Mouse (Mus musculus) midbrain, embryonic 14.5 days (tissue): ENCODE measurements around the gene Lrpprc. TPM values are rescaled to one million over a fixed set of nuclear protein-coding genes. Genes with fewer than 3 reads are reported as not detected.

Source experiments
- ATAC-seq: fragments of 200-750 bp; cut with Nextera tagmentation; 2 replicates; pipeline ENCODE4 v1.8.0; 2017; ENCODE audit warnings: moderate number of reproducible peaks, moderate library complexity; ENCODE audit not compliant: low FRiP score, low TSS enrichment
- DNase-seq: peaks from one replicate; pipeline ENCODE4 v3.0.0-alpha.2; 2015
- H3K27ac ChIP-seq: fragments of 300-500 bp; sonication (generic); replicated peaks from 2 replicates; pipeline ENCODE4 v1.5.1; 2014; ENCODE audit warnings: mild to moderate bottlenecking, low read depth, low read length, moderate library complexity
- H3K27me3 ChIP-seq: fragments of 300-500 bp; sonication (generic); 2 replicates; pipeline ENCODE4 v1.6.1; 2014; ENCODE audit warnings: low read length, control low read depth, mixed read lengths; ENCODE audit not compliant: control insufficient read depth, insufficient read depth
- H3K36me3 ChIP-seq: fragments of 300-500 bp; sonication (generic); 2 replicates; pipeline ENCODE4 v1.6.1; 2014; ENCODE audit warnings: low read length, control low read depth; ENCODE audit not compliant: control insufficient read depth, insufficient read depth
- H3K4me1 ChIP-seq: fragments of 300-500 bp; sonication (generic); 2 replicates; pipeline ENCODE4 v1.6.1; 2014; ENCODE audit warnings: mild to moderate bottlenecking, antibody characterized with exemption, low read length, control low read depth; ENCODE audit not compliant: control insufficient read depth, insufficient read depth
- H3K4me2 ChIP-seq: fragments of 300-500 bp; sonication (generic); 2 replicates; pipeline ENCODE4 v1.6.1; 2014; ENCODE audit warnings: mild to moderate bottlenecking, low read length, moderate library complexity
- H3K4me3 ChIP-seq: fragments of 300-500 bp; sonication (generic); replicated peaks from 2 replicates; pipeline ENCODE4 v1.5.1; 2014; ENCODE audit warnings: low read depth, low read length
- H3K9ac ChIP-seq: fragments of 300-500 bp; sonication (generic); replicated peaks from 2 replicates; pipeline ENCODE4 v1.6.1; 2014; ENCODE audit warnings: mild to moderate bottlenecking, low read length, moderate library complexity
- H3K9me3 ChIP-seq: fragments of 300-500 bp; sonication (generic); 2 replicates; pipeline ENCODE4 v1.6.1; 2016; ENCODE audit warnings: low read length, control low read depth, mixed read lengths; ENCODE audit not compliant: control insufficient read depth
- WGBS: fragments of 180-500 bp; shearing (Covaris S2); extraction: QIAGEN DNeasy Blood & Tissue Kit; methylation state at CpG from one replicate; pipeline ENCODE4 v1.1.7; 2014; 5-methylcytosine and 5-hydroxymethylcytosine counted together
- polyA plus RNA-seq: library from polyadenylated mRNA; unstranded; fragments of >200 nt; fragmentation: Nextera tagmentation; extraction: Ambion mirVana; gene quantifications from 2 replicates; pipeline ENCODE4 v1.2.1, GENCODE M21; 2014

Lrpprc gene
- polyA plus RNA-seq, 1 experiment from 2014 or later, result 51.4 TPM

DNA sequence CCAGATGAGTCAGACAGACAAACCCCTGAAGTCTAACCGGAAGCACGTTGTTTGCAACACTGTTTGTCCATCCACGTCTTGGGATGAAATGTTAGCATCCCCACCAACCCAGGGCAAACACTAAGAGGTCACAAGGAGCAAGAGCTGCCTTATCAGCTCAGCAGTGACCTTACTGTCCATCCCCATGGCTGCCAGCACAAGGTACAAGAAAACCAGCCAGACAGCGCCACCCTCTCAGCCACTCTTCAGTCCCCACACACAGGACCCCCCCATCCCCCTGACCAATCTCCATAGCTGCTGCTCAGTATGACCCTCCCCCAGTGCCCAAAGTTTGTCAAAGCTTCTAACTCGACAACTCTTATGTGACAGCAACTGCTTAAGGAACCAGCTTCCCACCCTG, 73.2 kb downstream of the Lrpprc start:
- Histone ChIP-seq H3K27me3 (no peaks in the 10 kb centered on the region), H3K9ac (no peak overlapping the region), H3K27ac (no peak overlapping the region), H3K4me3 (no peak overlapping the region), H3K9me3 (no peaks in the 10 kb centered on the region), H3K4me1 (peaks cover 6% of the 10 kb centered on the region), H3K4me2 (no peak overlapping the region), H3K36me3 (peaks cover 17% of the 10 kb centered on the region)
- WGBS, result 85% methylated on average over 5 of the region's 5 CpGs
- DNase-seq, result no peak
- ATAC-seq, result no peak

DNA sequence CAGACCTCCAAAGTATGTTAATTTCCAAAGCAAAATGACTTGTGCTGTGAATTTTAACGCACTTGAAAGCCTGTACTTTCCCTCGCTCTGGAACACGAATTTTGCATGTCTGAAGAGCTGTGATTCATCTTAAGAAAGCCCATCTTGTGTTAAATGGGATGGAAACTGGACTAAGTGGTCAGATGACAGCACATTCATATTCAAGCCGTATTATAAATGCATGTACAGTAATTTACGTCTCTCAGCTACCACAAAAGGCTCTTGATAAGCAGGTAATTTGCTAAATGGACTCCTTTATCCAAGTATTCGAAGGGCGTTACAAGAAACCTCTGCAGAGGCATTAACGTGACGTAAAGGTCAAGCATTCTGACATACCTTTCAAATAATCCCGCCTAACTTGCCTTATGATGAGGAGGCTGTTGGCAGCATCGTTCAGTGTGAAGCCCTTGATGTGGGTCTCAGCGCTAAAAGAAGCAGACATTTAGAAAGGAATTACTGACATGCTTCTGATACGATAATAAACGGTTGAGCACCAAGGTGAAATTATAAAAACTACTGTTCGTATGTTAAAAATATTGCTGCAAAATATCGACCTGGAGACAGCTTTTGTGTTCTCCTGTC, 74.2 kb downstream of the Lrpprc start:
- no peak overlapping the region for H3K9ac ChIP-seq
- no peaks in the 10 kb centered on the region for H3K27me3 ChIP-seq
- no peaks in the 10 kb centered on the region for H3K9me3 ChIP-seq
- no peak overlapping the region for H3K27ac ChIP-seq
- DNase-seq, result peak; percentile 21
- peaks cover 6% of the 10 kb centered on the region for H3K4me1 ChIP-seq
- no peak for ATAC-seq
- H3K4me3 ChIP-seq, result no peak overlapping the region
- H3K4me2 ChIP-seq, result no peak overlapping the region
- peaks cover 13% of the 10 kb centered on the region; the same call in 1 of the 2 replicates for H3K36me3 ChIP-seq
- 50% methylated on average over 16 of the region's 16 CpGs for WGBS

DNA sequence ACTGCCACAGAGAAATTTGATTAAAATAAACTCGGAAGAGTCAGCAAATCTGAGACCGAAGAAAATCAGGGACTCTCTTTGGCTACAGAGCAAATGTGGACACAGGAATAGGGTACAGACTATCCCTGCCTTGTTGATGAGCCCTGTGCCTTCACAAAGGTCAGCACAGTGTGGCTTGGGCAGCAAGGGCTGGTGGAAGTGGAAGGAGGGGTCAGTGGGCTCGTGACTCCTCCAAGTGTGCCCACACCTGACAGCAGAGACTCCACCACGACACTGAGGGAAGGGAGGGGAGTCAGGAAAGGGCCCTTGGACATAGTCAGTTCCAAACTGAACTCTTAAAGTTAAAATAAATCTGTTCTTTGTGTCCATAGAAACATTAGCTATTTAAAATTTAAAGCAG, 75.7 kb downstream of the Lrpprc start:
- WGBS, result 53% methylated on average over 4 of the region's 4 CpGs
- Histone ChIP-seq H3K4me1 (peaks cover 6% of the 10 kb centered on the region), H3K36me3 (peaks cover 13% of the 10 kb centered on the region; the same call in 1 of the 2 replicates), H3K9ac (no peak overlapping the region), H3K4me2 (no peak overlapping the region), H3K9me3 (no peaks in the 10 kb centered on the region), H3K27me3 (no peaks in the 10 kb centered on the region), H3K27ac (no peak overlapping the region), H3K4me3 (no peak overlapping the region)
- ATAC-seq (no peak), DNase-seq (no peak)

DNA sequence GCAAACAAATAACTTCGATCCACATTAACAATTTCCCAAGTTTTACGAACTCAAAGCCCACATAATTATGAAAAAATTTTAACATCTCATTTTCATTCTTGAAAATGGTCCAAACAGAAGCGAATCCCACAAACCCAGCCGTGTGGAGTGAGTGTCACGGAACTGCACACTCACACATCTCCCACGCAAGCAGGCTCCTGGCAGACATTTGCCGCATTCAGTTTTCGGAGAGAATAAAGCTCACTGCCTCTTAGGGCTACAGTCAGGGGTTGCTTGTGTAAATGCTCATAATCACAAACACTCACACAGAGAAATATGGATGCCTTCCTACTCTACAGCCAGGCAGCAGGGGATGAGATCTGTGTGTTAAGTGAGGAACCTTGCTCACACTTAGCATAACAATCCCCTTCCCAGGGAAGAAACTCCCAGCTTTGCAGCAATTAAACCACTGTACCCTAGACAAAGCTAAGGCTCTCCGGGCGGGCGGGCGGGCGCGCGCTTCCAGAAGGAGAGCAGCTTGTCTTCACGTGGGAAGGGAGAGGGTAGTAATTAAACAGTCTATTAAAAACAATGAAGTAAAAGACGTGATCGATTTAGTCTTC, 76.9 kb downstream of the Lrpprc start:
- no peak for ATAC-seq
- H3K27me3 ChIP-seq, result no peaks in the 10 kb centered on the region
- peaks cover 17% of the 10 kb centered on the region; the same call in 1 of the 2 replicates for H3K36me3 ChIP-seq
- H3K27ac ChIP-seq, result no peak overlapping the region
- peaks cover 15% of the 10 kb centered on the region for H3K4me1 ChIP-seq
- H3K9me3 ChIP-seq, result no peaks in the 10 kb centered on the region
- peak; percentile 32 for DNase-seq
- WGBS, result 55% methylated on average over 18 of the region's 18 CpGs
- no peak overlapping the region for H3K4me2 ChIP-seq
- no peak overlapping the region for H3K9ac ChIP-seq
- no peak overlapping the region for H3K4me3 ChIP-seq

DNA sequence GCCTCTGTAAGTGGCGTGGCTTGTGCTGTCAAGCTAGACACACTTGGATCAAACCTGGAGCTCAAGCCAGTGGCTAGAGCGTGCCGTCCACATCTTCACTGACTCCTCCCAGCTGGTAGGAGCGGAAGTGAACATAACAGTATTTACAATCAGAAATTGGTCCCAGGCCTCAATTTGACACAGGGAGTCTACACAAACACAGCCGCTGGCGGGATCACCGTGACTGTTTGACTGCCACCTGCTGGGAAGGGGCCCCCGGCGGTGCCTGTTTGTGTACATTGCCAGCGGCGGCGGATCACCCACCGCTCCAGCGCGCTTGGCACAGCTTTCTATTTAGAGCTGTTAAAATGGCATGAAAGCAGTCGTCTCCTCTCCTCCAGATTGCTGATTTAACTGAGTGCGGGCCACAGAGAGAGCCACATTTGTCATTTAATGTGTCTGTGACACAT, 81.2 kb downstream of the Lrpprc start:
- no peak overlapping the region for H3K9ac ChIP-seq
- peak overlapping the region; percentile 63 for H3K27ac ChIP-seq
- peaks cover 9% of the 10 kb centered on the region; the same call in 1 of the 2 replicates for H3K4me1 ChIP-seq
- DNase-seq, result peak; percentile 81
- no peak for ATAC-seq
- no peaks in the 10 kb centered on the region for H3K27me3 ChIP-seq
- H3K4me2 ChIP-seq, result no peak overlapping the region
- 40% methylated on average over 17 of the region's 17 CpGs for WGBS
- peaks cover 22% of the 10 kb centered on the region; the same call in 1 of the 2 replicates for H3K36me3 ChIP-seq
- H3K9me3 ChIP-seq, result no peaks in the 10 kb centered on the region
- H3K4me3 ChIP-seq, result no peak overlapping the region

DNA sequence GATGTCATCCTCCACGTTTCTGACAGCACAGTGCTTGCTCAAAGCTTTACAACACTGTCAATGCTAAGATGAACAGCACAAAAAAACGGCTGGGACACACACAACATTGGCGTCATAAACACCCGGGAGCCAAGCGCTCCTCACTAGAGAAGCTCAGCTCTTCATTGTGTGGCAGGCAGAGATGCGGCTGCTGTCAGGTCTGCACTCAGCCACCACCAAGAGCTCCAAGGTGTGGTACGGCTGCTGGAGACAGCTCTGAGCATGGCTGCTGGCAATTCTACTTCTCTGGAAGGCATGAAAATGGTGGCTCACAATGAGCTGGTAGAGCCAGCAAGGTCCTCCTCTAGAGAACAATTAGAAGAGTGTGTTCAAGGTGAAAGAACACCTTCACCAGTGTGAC, 81.8 kb downstream of the Lrpprc start:
- H3K27me3 ChIP-seq, result no peaks in the 10 kb centered on the region
- DNase-seq, result no peak
- H3K9ac ChIP-seq, result no peak overlapping the region
- no peak overlapping the region for H3K4me3 ChIP-seq
- H3K36me3 ChIP-seq, result peaks cover 24% of the 10 kb centered on the region; the same call in 1 of the 2 replicates
- no peaks in the 10 kb centered on the region for H3K9me3 ChIP-seq
- WGBS, result 85% methylated on average over 7 of the region's 7 CpGs
- H3K27ac ChIP-seq, result peak overlapping the region; percentile 63
- H3K4me1 ChIP-seq, result peaks cover 9% of the 10 kb centered on the region; the same call in 1 of the 2 replicates
- ATAC-seq, result no peak
- H3K4me2 ChIP-seq, result no peak overlapping the region

DNA sequence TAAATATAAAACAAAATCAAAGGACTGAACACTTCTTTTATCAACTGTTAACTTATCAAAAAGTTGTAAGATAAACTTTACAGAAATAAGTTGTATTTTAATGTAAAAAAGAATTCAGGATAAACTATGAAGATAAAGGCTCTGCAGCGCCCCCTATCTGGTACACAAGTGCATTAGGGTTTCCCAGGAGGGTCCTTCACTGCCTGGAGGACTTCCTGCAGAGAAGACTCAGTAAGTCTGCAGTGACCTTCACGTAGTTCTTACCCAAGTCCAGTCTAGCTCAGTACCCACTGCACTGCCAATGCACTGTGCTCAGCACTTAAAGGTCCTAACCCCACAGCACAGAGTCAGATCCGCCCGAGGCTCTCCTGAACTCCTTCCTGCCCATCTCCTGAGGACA, 83.2 kb downstream of the Lrpprc start:
- DNase-seq, result no peak
- no peaks in the 10 kb centered on the region for H3K9me3 ChIP-seq
- no peak overlapping the region for H3K27ac ChIP-seq
- WGBS, result 66% methylated on average over 4 of the region's 4 CpGs
- no peak for ATAC-seq
- H3K4me1 ChIP-seq, result peaks cover 16% of the 10 kb centered on the region; the same call in 1 of the 2 replicates
- H3K27me3 ChIP-seq, result no peaks in the 10 kb centered on the region
- H3K36me3 ChIP-seq, result peaks cover 22% of the 10 kb centered on the region; the same call in 1 of the 2 replicates
- no peak overlapping the region for H3K4me2 ChIP-seq
- H3K4me3 ChIP-seq, result no peak overlapping the region
- H3K9ac ChIP-seq, result no peak overlapping the region

DNA sequence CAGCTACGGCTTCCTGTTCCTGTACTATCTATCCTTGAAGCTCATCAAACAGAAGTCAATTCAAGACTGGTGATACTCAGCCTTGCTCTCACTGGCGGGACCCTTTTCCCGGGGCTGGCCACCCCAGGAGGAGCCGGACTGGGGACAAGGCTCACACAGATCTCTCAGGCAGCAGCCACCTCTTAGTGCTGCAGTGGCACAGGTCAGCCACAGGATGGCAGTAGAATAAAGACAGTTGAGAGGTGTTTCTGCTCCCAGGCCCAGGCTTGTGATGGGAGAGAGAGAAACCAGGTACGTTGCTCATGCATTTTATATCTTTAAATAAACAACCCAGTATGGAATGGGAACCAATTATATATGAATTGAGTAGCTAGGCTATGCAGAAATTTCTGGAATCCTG, 91.9 kb downstream of the Lrpprc start:
- Histone ChIP-seq H3K36me3 (no peaks in the 10 kb centered on the region), H3K4me2 (no peak overlapping the region), H3K27me3 (no peaks in the 10 kb centered on the region), H3K27ac (no peak overlapping the region), H3K4me1 (peaks cover 7% of the 10 kb centered on the region; the same call in 1 of the 2 replicates), H3K4me3 (no peak overlapping the region), H3K9me3 (no peaks in the 10 kb centered on the region), H3K9ac (no peak overlapping the region)
- 26% methylated on average over 5 of the region's 5 CpGs for WGBS
- ATAC-seq, result peak; percentile 64; the same call in 1 of the 2 replicates
- peak; percentile 85 for DNase-seq

DNA sequence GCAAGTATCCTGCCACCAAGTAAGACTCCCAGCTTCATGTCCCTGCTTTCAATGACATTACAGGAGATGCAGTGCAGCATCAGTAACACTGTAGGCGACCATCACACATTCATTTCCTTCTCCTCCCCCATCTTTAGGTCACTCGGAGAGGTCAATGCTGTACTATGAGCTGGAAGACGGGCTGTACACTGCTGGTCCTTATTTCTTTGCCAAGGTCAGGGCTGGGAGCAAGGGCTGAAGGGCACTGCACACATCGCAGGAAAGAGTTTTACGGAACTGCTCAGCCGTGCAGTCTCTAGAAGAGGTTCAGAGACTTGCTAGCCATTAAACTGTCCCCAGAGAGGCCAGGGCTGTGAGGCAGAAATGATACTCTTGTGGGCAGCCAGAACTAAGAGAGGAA, 94.1 kb downstream of the Lrpprc start:
- Histone ChIP-seq H3K4me3 (no peak overlapping the region), H3K27me3 (no peaks in the 10 kb centered on the region), H3K27ac (no peak overlapping the region), H3K9me3 (no peaks in the 10 kb centered on the region), H3K36me3 (no peaks in the 10 kb centered on the region), H3K4me1 (no peaks in the 10 kb centered on the region), H3K9ac (no peak overlapping the region), H3K4me2 (no peak overlapping the region)
- ATAC-seq, result no peak
- 70% methylated on average over 6 of the region's 6 CpGs for WGBS
- no peak for DNase-seq
